Mouse (Mus musculus): Measurements from ENCODE around the gene Ckb. TPM values are rescaled to one million over a fixed set of nuclear protein-coding genes. Genes with fewer than 3 reads are reported as not detected.

The Ckb gene
- total and polyA plus RNA-seq, 3 experiments, result 0.08 TPM; not detected in 2

DNA sequence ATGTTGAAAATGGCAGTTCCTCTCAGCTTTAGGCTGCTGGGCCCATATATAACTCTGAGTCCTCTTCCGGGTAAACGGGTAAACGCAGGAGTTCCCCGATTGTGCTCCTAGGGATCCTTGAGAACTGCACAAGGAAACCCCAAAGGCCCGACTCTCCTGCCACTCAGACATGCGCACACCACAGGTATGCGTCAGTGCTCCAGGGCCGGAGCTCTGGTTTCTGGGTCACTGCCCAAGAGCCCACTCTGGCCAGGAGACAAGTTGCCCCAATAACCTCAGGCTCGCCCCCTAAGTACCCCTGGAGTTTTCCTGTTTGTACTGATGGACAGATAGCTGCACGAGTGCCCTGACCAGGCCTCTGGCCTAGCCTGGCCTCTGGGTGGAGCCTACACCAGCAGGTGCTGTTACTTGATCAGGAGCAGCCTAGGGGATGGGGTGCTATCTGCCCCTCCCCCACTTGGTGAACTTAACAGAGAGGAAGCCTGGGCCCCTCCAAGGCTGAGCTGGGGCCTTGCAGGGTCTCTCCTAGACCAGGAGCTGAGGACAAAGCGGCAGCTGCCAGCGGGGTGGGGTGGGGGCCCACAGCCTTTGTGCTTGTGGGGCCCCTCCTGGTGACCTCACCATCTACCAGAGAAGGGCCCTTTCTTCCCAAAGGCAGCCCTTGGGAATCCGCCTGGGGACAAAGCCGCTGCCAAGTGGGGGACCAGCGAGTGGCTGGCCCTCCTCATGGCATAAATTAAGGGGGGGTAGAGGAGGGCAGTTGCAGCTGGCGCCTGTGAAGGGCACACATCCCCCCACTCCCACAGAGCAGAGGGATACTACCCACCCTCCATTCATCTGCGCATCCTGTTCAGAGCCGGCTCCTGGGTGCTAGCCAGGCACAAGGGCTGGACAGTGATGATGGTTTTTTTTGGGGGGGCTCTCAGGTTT lies 21.5 kb upstream of the Ckb start:
- no peaks in the 10 kb centered on the region for H3K9me3 ChIP-seq (replicated peaks; ENCODE audit: insufficient read depth, low read length)
- H3K36me3 ChIP-seq (ENCODE audit: control insufficient read depth in 1 of 2, insufficient read depth in 2 of 2, low read length in 2 of 2), result no peaks in the 10 kb centered on the region
- no peak overlapping the region for H3K4me3 ChIP-seq (ENCODE audit: control insufficient read depth in 1 of 2, insufficient read depth in 1 of 2, low read depth in 2 of 2, low read length in 2 of 2)
- H3K9ac ChIP-seq (ENCODE audit: control insufficient read depth, low read depth, low read length, poor library complexity, severe bottlenecking), result no peak overlapping the region
- no peaks in the 10 kb centered on the region for H3K27me3 ChIP-seq (ENCODE audit: control insufficient read depth in 1 of 2, insufficient read depth in 2 of 2, low read length in 2 of 2)
- no peak for TF ChIP-seq RCOR1 (IDR thresholded peaks at IDR 0.05; ENCODE audit: low read depth, low read length)
- no peak for TF ChIP-seq POLR2AphosphoS5 (IDR thresholded peaks at IDR 0.05; ENCODE audit: borderline replicate concordance, low read depth, low read length)
- TF ChIP-seq JUND (IDR thresholded peaks at IDR 0.05; ENCODE audit: low read depth, low read length), result no peak
- TF ChIP-seq MYB (IDR thresholded peaks at IDR 0.05; ENCODE audit: low read depth, low read length), result no peak
- no peak for TF ChIP-seq KAT2A (conservative IDR thresholded peaks at IDR 0.05; ENCODE audit: low read depth, low read length)
- no peak for TF ChIP-seq POLR2AphosphoS2 (IDR thresholded peaks at IDR 0.05; ENCODE audit: low read length)
- TF ChIP-seq RAD21 (IDR thresholded peaks at IDR 0.05; ENCODE audit: low read depth, low read length), result no peak
- no peak for TF ChIP-seq SIN3A (IDR thresholded peaks at IDR 0.05; ENCODE audit: low read length)
- TF ChIP-seq MAZ (IDR thresholded peaks at IDR 0.05; ENCODE audit: low read depth, low read length), result no peak
- TF ChIP-seq BHLHE40 (IDR thresholded peaks at IDR 0.05; ENCODE audit: borderline replicate concordance, low read depth, low read length), result no peak
- no peak for TF ChIP-seq NRF1 (IDR thresholded peaks at IDR 0.05; ENCODE audit: insufficient read depth, low read depth, low read length, poor library complexity, severe bottlenecking)
- TF ChIP-seq ZC3H11A (IDR thresholded peaks at IDR 0.05; ENCODE audit: low read depth, low read length), result no peak
- TF ChIP-seq CHD2 (IDR thresholded peaks at IDR 0.05; ENCODE audit: low read length), result no peak
- TF ChIP-seq HCFC1 (IDR thresholded peaks at IDR 0.05; ENCODE audit: low read depth, low read length), result no peak
- TF ChIP-seq GATA1 (IDR thresholded peaks at IDR 0.05; ENCODE audit: low read depth, low read length), result no peak
- TF ChIP-seq MEF2A (IDR thresholded peaks at IDR 0.05; ENCODE audit: extremely low read depth, insufficient replicate concordance, low read depth, low read length, poor library complexity, severe bottlenecking), result no peak
- no peak for TF ChIP-seq SMC3 (IDR thresholded peaks at IDR 0.05; ENCODE audit: low read depth, low read length)
- no peak for TF ChIP-seq ZMIZ1 (IDR thresholded peaks at IDR 0.05; ENCODE audit: low read depth, low read length)
- TF ChIP-seq TBP (IDR thresholded peaks at IDR 0.05; ENCODE audit: low read depth, low read length), result no peak
- TF ChIP-seq CHD1 (IDR thresholded peaks at IDR 0.05; ENCODE audit: low read depth, low read length), result no peak
- no peaks in the 10 kb centered on the region for H3K4me1 ChIP-seq (ENCODE audit: control insufficient read depth in 1 of 2, insufficient read depth in 2 of 2, low read length in 2 of 2)
- H3K79me2 ChIP-seq (ENCODE audit: control insufficient read depth, insufficient read depth, low read length, poor library complexity), result no peaks in the 10 kb centered on the region
- DNase-seq (ENCODE audit: low read depth, low spot score), result no peak
- H3K27ac ChIP-seq (ENCODE audit: control insufficient read depth, low read depth, low read length), result no peak overlapping the region
